Mouse (Mus musculus): ENCODE results near the gene Oprm1. TPM values are rescaled to one million over a fixed set of nuclear protein-coding genes. Genes with fewer than 3 reads are reported as not detected.

The Oprm1 gene
- polyA plus RNA-seq, 1 experiment from 2014 or later, result not detected

DNA sequence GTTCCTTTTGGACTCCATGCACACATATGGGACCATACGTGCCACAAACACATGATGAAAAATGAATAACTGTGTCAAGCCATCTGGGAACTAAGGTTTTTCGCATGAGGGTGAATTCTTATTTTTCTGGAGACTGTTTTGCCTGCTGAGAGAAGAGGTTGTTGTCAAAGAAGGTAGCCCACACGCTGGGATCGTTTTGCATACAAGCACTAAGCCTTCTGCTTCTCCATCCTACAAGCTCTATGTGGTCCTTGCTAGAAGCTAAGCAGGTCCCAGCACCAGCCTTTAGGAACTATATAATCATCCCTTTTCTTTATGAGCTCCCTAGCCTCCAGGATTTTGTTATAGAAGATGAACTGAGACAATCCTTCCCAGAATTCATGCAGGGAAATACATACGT, 200.5 kb downstream of the Oprm1 start:
- no peak for DNase-seq (ENCODE audit: low spot score)
- 84% methylated on average over 5 of the region's 5 CpGs for WGBS
- Histone ChIP-seq H3K27ac (no peak overlapping the region), H3K27me3 (ENCODE audit: low read depth, poor library complexity, severe bottlenecking) (no peaks in the 10 kb centered on the region), H3K4me3 (no peak overlapping the region), H3K4me1 (no peaks in the 10 kb centered on the region), H3K9me3 (replicated peaks) (no peaks in the 10 kb centered on the region), H3K36me3 (no peaks in the 10 kb centered on the region)

DNA sequence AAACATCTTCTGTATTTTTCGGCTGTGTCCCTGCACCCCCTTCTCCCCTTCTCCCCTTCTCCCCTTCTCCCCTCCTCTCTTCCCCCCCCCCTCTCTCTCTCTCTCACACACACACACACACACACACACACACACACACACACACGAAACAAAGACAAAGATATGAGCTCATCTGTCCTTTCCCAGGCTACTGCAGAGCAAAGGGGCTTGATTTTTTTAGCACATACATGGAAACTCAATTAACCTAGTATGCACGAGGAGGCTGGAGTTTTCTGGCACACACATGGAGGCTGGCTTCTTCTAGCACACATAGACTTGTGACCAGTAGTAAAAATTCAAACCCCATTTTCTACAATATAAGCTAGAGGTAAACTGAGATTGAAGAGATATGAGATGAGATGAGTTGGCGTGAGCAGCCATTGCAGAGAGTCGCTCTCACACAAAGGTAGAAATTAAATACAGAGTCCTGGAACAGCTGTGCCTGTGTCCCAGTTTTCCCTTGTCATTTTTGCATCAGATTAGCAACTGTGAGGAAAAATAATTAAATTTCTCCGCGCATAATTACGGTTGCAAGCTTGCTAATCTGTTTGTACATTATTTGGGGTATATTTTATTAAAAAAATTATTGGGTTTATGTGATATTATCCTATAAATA, 209.4 kb downstream of the Oprm1 start:
- 88% methylated on average over 8 of the region's 8 CpGs for WGBS
- Histone ChIP-seq H3K27me3 (ENCODE audit: low read depth, poor library complexity, severe bottlenecking) (no peaks in the 10 kb centered on the region), H3K27ac (no peak overlapping the region), H3K9me3 (replicated peaks) (no peaks in the 10 kb centered on the region), H3K36me3 (no peaks in the 10 kb centered on the region), H3K4me3 (no peak overlapping the region), H3K4me1 (no peaks in the 10 kb centered on the region)
- DNase-seq (ENCODE audit: low spot score), result no peak

DNA sequence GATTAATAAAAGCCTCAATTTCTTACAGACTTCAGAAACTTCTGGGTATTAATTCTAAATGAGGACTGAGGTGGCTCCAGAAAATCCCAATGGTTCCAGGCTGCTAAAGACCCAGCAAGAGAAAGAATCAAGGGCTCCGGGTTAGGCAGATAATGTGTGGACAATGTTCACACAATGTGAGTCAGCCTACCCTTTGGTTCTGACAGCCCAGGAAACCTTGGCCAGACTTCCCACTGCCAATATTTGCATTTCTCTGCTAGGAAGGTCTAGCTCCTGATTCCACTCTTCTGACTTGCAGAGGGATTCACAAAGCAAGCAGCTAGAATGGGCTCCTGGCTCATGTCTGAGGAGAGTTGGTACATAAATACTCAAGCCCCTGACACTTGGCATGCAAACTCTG, 210.0 kb downstream of the Oprm1 start:
- H3K9me3 ChIP-seq (replicated peaks), result no peaks in the 10 kb centered on the region

DNA sequence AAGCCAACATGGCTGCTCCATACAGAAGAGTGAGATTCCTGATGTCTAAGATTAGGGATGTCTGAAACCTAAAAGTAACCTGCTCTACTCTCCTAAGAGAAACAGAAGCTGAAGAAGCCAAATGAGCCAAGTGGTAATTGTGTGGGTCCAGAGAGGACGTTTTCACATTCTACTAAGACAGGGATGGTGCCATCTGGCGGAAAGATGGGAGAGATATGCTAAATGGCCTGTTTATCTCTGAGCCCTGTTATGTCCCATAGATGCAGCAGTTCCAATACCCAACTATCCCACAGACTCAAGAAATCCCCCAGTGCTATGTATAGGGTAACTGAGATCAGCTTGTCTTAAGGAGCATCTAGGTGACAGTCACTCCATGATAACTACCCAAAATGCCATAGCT, 219.5 kb downstream of the Oprm1 start:
- H3K4me3 ChIP-seq, result no peak overlapping the region
- no peaks in the 10 kb centered on the region for H3K27me3 ChIP-seq (ENCODE audit: low read depth, poor library complexity, severe bottlenecking)
- H3K9me3 ChIP-seq (replicated peaks), result no peaks in the 10 kb centered on the region
- DNase-seq (ENCODE audit: low spot score), result no peak
- no peaks in the 10 kb centered on the region for H3K36me3 ChIP-seq
- WGBS, result 76% methylated on average over 2 of the region's 2 CpGs
- no peak overlapping the region for H3K27ac ChIP-seq
- H3K4me1 ChIP-seq, result peaks cover 10% of the 10 kb centered on the region

More for the DNA sequence above, 210.0 kb downstream of the Oprm1 start:
- WGBS, result 90% methylated on average over 1 of the region's 1 CpGs
- no peaks in the 10 kb centered on the region for H3K36me3 ChIP-seq
- H3K27ac ChIP-seq, result no peak overlapping the region
- no peak overlapping the region for H3K4me3 ChIP-seq
- no peaks in the 10 kb centered on the region for H3K4me1 ChIP-seq
- DNase-seq (ENCODE audit: low spot score), result no peak
- no peaks in the 10 kb centered on the region for H3K27me3 ChIP-seq (ENCODE audit: low read depth, poor library complexity, severe bottlenecking)

DNA sequence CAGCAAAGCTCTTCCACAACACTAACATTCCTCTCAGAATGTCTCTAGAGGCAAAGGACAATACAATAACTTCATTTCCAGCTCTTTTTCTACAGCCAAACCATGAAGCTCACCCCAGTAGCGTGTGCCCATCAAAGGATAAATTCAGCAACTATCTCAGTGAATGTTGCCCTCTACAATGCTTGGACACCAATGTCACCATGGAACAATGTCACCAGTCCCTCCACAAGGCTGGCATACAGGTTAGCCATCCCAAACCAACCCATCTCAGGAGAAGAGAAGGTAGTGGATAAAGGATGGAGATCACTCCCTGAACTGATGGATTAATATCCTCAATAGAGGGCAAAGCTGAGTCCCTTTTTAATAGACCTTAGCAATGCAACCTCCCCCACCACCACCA, 220.4 kb downstream of the Oprm1 start:
- Histone ChIP-seq H3K9me3 (replicated peaks) (no peaks in the 10 kb centered on the region), H3K36me3 (no peaks in the 10 kb centered on the region), H3K27ac (no peak overlapping the region), H3K4me3 (no peak overlapping the region), H3K4me1 (peaks cover 10% of the 10 kb centered on the region), H3K27me3 (ENCODE audit: low read depth, poor library complexity, severe bottlenecking) (no peaks in the 10 kb centered on the region)
- DNase-seq (ENCODE audit: low spot score), result no peak
- WGBS, result 91% methylated on average over 1 of the region's 1 CpGs

DNA sequence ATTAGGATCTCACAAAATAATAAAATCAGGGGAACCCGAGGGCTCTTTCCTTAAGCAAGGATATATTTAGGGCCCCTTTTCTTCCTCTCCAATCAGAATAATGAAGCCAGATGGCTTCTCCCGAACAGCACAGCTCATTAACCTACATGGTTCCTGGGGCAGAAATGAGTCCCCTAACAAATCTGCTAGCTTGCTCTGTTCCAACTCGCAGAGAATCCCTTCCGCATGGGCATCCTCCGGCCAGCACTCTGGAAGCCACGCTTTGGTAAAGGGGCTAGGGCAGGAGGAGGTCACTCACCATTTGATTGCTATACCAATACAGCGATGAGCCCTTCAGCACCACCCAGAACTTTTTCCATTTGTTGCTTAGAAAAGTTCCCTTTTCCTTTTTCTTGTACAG, 220.9 kb downstream of the Oprm1 start:
- DNase-seq (ENCODE audit: low spot score), result no peak
- Histone ChIP-seq H3K4me3 (no peak overlapping the region), H3K27me3 (ENCODE audit: low read depth, poor library complexity, severe bottlenecking) (no peaks in the 10 kb centered on the region), H3K4me1 (peaks cover 10% of the 10 kb centered on the region), H3K9me3 (replicated peaks) (no peaks in the 10 kb centered on the region), H3K27ac (no peak overlapping the region), H3K36me3 (no peaks in the 10 kb centered on the region)
- 71% methylated on average over 7 of the region's 7 CpGs for WGBS

DNA sequence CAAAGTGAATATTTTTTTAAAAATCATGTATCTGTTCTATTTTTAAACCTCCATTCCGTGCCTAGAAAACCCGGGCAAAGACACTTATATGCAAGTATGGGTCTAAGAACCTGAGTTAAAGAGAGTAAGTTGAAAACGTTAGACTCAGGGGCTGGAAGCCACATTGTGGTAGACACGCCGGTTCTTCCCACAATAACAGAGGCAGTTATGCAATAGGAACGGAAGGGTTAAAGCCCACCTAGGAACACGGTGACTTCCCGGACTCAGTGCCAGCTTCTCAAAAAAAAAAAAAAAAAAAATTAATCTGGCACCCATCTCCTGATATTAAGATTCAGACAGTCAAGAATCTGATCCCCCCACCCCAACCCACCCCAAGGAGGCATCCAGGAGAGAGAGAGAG, 221.5 kb downstream of the Oprm1 start:
- Histone ChIP-seq H3K27me3 (ENCODE audit: low read depth, poor library complexity, severe bottlenecking) (no peaks in the 10 kb centered on the region), H3K9me3 (replicated peaks) (no peaks in the 10 kb centered on the region), H3K36me3 (no peaks in the 10 kb centered on the region), H3K27ac (peak overlapping the region; percentile 53; the same call in 1 of the 2 replicates), H3K4me1 (peaks cover 10% of the 10 kb centered on the region), H3K4me3 (peak overlapping the region; percentile 31; the same call in 1 of the 2 replicates)
- 65% methylated on average over 8 of the region's 8 CpGs for WGBS
- DNase-seq (ENCODE audit: low spot score), result no peak

DNA sequence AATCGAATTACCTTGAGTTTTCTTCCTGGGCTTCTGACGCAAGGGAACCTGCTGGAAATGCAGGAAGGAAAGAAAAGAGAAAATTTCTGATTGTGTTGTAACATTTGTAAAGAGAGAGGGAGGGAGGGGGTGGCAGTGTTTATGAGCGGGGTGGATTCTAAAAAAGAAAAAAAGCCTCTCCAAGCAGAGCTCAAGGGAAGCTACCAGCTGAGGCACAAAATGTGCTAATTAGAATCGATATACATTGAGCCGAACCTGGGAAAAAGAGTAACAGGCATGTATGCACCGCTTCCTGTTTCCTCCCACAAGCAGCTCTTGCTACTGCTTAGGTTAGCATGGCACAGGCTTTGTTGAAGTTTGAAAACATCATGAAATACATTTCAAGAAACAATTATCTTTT, 221.9 kb downstream of the Oprm1 start:
- Histone ChIP-seq H3K27me3 (ENCODE audit: low read depth, poor library complexity, severe bottlenecking) (no peaks in the 10 kb centered on the region), H3K4me1 (peaks cover 10% of the 10 kb centered on the region), H3K36me3 (no peaks in the 10 kb centered on the region), H3K9me3 (replicated peaks) (no peaks in the 10 kb centered on the region), H3K27ac (peak overlapping the region; percentile 53; the same call in 1 of the 2 replicates), H3K4me3 (peak overlapping the region; percentile 31)
- no peak for DNase-seq (ENCODE audit: low spot score)
- 33% methylated on average over 6 of the region's 6 CpGs for WGBS

DNA sequence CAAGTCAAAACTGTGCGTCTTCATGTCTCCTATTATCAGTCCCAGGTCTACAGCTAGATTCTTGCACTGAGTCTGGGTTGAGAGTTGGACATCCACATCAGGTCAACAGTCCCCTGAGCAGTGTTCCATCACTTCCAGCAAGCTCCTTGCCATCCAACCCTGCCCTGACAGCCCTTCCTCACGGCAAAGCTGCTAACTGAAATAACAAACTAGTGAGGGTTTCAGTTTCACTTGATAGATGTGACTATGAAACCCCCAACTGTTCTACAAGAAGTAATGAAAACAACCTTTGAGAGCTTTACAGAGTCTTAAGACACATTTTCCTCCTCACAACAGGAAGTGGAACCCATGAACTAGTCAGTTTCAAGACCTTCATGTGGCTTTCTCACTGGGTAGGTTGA, 224.4 kb downstream of the Oprm1 start:
- H3K27ac ChIP-seq, result no peak overlapping the region
- 81% methylated on average over 2 of the region's 2 CpGs for WGBS
- H3K9me3 ChIP-seq (replicated peaks), result no peaks in the 10 kb centered on the region
- H3K36me3 ChIP-seq, result no peaks in the 10 kb centered on the region
- H3K27me3 ChIP-seq (ENCODE audit: low read depth, poor library complexity, severe bottlenecking), result no peaks in the 10 kb centered on the region
- H3K4me3 ChIP-seq, result no peak overlapping the region
- H3K4me1 ChIP-seq, result peaks cover 10% of the 10 kb centered on the region
- no peak for DNase-seq (ENCODE audit: low spot score)

DNA sequence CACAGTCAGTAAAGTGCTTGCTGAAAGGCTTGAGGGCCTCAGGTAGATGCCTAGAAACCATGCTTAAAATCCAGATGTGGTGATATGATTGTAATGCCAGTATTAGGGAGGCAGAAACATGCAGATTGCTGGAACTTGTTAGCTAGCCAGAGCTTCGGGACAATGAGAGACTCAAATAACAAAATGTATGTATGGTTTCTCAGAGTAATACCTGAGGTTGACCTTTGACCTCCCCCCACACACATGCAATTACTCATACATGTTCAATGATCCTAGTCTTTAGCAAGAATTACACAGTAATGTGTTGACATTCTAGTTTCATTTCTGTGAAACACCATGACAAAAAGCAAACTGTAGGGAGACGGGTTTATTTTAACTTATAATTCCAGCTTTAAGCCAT, 225.1 kb downstream of the Oprm1 start:
- Histone ChIP-seq H3K4me1 (peaks cover 10% of the 10 kb centered on the region), H3K36me3 (no peaks in the 10 kb centered on the region), H3K4me3 (no peak overlapping the region), H3K9me3 (replicated peaks) (no peaks in the 10 kb centered on the region), H3K27ac (no peak overlapping the region), H3K27me3 (ENCODE audit: low read depth, poor library complexity, severe bottlenecking) (no peaks in the 10 kb centered on the region)
- DNase-seq (ENCODE audit: low spot score), result no peak
- WGBS, result 86% methylated on average over 2 of the region's 2 CpGs

DNA sequence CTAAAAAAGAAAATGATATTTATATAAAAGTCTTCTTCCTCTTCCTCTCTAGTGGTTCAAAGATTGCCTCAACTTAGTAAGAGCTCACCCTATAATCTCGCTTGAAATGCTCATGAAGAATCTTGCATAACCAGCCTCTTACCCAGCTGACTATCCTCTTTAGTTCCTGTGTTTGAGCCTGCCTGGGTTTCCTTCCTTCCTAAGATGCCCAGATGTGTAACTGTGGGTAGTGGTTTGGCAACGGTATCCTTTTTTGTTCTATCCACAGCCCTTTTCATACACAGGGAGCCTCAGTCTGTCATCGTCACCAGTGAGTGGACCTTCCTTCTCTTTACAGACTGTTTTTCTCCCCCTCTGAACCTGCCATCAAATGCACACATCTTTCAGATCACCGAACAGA, 227.9 kb downstream of the Oprm1 start:
- Histone ChIP-seq H3K4me3 (no peak overlapping the region), H3K36me3 (no peaks in the 10 kb centered on the region), H3K4me1 (no peaks in the 10 kb centered on the region), H3K27me3 (ENCODE audit: low read depth, poor library complexity, severe bottlenecking) (no peaks in the 10 kb centered on the region), H3K9me3 (replicated peaks) (no peaks in the 10 kb centered on the region), H3K27ac (no peak overlapping the region)
- DNase-seq (ENCODE audit: low spot score), result no peak
- whole genome bisulfite sequencing, result 87% methylated on average over 4 of the region's 4 CpGs

DNA sequence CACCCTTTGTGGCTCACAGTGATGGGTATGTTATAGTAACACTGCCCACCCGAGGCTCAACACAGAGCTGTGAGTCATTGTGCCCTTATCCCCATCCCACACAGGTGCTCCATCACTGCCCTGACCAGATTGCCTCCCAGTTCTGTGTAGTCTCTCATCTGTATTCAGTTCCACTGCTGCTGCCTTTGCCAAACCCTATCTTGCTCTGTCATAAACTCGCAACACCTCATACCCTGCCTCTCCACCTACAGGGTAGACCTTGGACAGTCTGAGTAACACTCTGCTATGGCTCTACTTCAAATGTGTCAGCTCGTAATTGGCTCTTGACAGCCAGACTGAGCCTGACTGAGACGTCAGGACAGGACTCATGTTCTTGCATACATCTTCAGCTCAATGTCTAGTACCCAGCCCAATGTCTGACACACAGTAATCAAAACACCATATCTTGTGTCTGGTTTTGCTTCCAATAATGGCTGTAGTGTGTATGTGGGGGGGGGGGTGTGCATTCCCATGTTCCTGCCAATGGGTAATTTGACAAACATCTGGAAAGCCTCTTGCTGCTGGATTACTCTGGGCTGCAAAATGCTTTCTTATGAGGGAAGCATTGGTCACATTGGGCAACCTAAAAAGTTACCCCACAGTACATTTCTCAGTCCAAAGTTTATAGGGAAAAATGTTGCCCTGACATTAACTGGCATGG, 229.2 kb downstream of the Oprm1 start:
- DNase-seq (ENCODE audit: low spot score), result no peak
- H3K27ac ChIP-seq, result no peak overlapping the region
- WGBS, result 83% methylated on average over 4 of the region's 4 CpGs

DNA sequence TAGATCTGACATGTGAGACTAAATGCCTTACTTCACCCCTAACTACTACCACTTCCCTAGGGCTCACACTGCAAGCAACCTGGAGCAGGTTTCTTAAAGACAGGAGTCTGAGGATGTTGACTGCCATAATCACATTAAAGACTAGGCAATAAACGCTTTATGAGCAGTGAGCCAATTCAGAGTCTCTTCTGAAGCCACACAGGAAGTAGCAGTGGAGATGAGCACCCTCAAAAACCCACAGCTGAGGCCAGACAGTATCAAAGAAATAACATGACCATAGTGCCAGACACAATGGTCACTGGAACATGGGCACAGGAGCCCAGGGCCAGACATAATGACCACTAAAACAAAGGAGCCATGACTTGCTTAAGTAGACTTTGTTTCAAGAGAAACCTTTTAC, 230.2 kb downstream of the Oprm1 start:
- Histone ChIP-seq H3K4me1 (no peaks in the 10 kb centered on the region), H3K36me3 (no peaks in the 10 kb centered on the region), H3K27ac (no peak overlapping the region), H3K4me3 (no peak overlapping the region), H3K9me3 (replicated peaks) (no peaks in the 10 kb centered on the region), H3K27me3 (ENCODE audit: low read depth, poor library complexity, severe bottlenecking) (no peaks in the 10 kb centered on the region)
- DNase-seq (ENCODE audit: low spot score), result no peak
- 86% methylated on average over 1 of the region's 1 CpGs for WGBS

More for the DNA sequence above, 229.2 kb downstream of the Oprm1 start:
- Histone ChIP-seq H3K9me3 (replicated peaks) (no peaks in the 10 kb centered on the region), H3K27me3 (ENCODE audit: low read depth, poor library complexity, severe bottlenecking) (no peaks in the 10 kb centered on the region), H3K4me1 (no peaks in the 10 kb centered on the region), H3K36me3 (no peaks in the 10 kb centered on the region), H3K4me3 (no peak overlapping the region)
